Mouse (Mus musculus): ENCODE measurements at regions not wholly inside any gene's neighbourhood (a gene's known extent, or its start where the extent isn't known, plus 50 kb on each side); places are given as distances from the start of the nearest gene placed in this dataset.

- whole genome bisulfite sequencing = 76% methylated on average over 1 of the region's 1 CpGs
- no peaks in the 10 kb centered on the region for H3K36me3 ChIP-seq (ENCODE audit: control insufficient read depth, insufficient read depth, low read length)
- no peak overlapping the region for H3K4me3 ChIP-seq (ENCODE audit: insufficient read depth, low read depth, low read length)
- H3K79me2 ChIP-seq (ENCODE audit: control insufficient read depth, insufficient read depth, low read length) = no peaks in the 10 kb centered on the region
- peaks cover 2% of the 10 kb centered on the region; the same call in 1 of the 2 replicates for H3K27me3 ChIP-seq (ENCODE audit: control insufficient read depth, insufficient read depth, low read length)
- H3K4me1 ChIP-seq (ENCODE audit: control insufficient read depth, insufficient read depth, low read length) = no peaks in the 10 kb centered on the region
- DNase-seq (ENCODE audit: extremely low read depth, low read depth, low spot score) = no peak
- H3K9ac ChIP-seq (ENCODE audit: low read depth, low read length) = no peak overlapping the region
- TF ChIP-seq CTCF (IDR thresholded peaks at IDR 0.05; ENCODE audit: low read depth, low read length) (no peak), POLR2A (IDR thresholded peaks at IDR 0.05; ENCODE audit: extremely low read depth, insufficient read depth, low read length) (no peak)
- no peak overlapping the region for H3K27ac ChIP-seq (replicated peaks; ENCODE audit: insufficient read depth, low read depth, low read length)
Measured at GRCm38 (mm10) chr13:32398616-32399015, 60.1 kb upstream of the Gmds start.
